Mouse (Mus musculus): ENCODE measurements around the gene Zbtb12. TPM values are rescaled to one million over a fixed set of nuclear protein-coding genes. Genes with fewer than 3 reads are reported as not detected.

Gene Zbtb12
- total and polyA plus RNA-seq, 2 experiments from 2014 or later = 6.5 to 31.1 TPM

DNA sequence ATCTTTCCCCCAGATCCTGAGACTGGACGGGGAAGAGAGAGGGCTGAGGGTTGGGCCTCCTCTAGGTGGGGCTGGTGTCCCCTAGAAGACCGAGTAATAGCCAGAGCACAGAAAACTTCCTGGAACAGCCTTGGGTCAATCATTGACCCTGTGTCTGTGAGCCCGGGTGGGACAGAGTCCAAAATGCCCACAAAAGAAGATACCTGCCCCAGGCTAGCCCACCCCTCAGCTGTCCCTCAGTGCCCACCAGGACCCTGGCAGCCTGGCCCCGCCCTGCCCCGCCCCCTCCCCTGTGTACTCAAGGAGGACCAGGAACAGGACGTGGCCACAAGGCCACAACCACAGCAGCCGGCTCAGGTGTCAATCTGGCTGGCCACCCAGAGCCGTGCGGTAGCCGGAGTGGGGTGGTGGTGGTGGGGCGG is 36.1 kb downstream of the Zbtb12 start:
- H3K4me2 ChIP-seq (ENCODE audit: low read depth, low read length) = no peak overlapping the region
- DNase-seq (ENCODE audit: low spot score) (no peak), ATAC-seq (no peak)
- no peaks in the 10 kb centered on the region for H3K27me3 ChIP-seq (ENCODE audit: insufficient read depth, low read length)
- no peaks in the 10 kb centered on the region for H3K9me3 ChIP-seq (ENCODE audit: low read length)
- no peak overlapping the region for H3K27ac ChIP-seq
- peaks cover 34% of the 10 kb centered on the region for H3K36me3 ChIP-seq (ENCODE audit: insufficient read depth, low read length)
- TF ChIP-seq CTCF (IDR thresholded peaks at IDR 0.05; ENCODE audit: low read depth) = peak; percentile 36; the same call in 1 of the 2 replicates
- H3K4me3 ChIP-seq (ENCODE audit: low read length) = no peak overlapping the region
- H3K9ac ChIP-seq (replicated peaks; ENCODE audit: low read length) = no peak overlapping the region
- 27% methylated on average over 11 of the region's 11 CpGs for WGBS
- H3K4me1 ChIP-seq (ENCODE audit: insufficient read depth, low read length) = no peaks in the 10 kb centered on the region

GRCm38 (mm10) chr17:34916316-34916715 is 37.0 kb downstream of the Zbtb12 start:
- WGBS = 86% methylated on average over 5 of the region's 5 CpGs
- TF ChIP-seq CTCF (IDR thresholded peaks at IDR 0.05; ENCODE audit: low read depth) = no peak

DNA sequence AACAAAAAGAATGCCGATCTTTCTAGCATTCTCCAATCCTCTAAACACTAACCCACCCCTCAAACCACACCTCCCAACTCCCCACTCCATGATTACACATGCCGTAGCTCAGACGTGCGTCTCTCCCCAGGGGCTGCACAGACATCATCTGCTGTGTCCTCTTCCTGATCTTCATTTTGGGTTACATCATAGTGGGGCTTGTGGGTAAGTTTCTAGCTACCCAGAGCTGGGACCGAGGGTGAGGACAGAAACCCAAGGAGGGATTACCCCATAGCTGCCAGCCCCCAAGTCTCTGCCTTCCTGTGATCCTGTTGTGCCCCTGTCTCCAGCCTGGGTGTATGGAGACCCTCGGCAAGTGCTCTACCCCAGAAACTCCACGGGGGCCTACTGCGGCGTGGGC is 37.9 kb downstream of the Zbtb12 start:
- H3K9ac ChIP-seq (replicated peaks; ENCODE audit: low read length) = no peak overlapping the region
- 79% methylated on average over 9 of the region's 9 CpGs for WGBS
- TF ChIP-seq CTCF (IDR thresholded peaks at IDR 0.05; ENCODE audit: low read depth) = no peak

More at GRCm38 (mm10) chr17:34916316-34916715, 37.0 kb downstream of the Zbtb12 start:
- Histone ChIP-seq H3K4me1 (ENCODE audit: insufficient read depth, low read length) (no peaks in the 10 kb centered on the region), H3K9me3 (ENCODE audit: low read length) (no peaks in the 10 kb centered on the region), H3K27me3 (ENCODE audit: insufficient read depth, low read length) (no peaks in the 10 kb centered on the region), H3K9ac (replicated peaks; ENCODE audit: low read length) (no peak overlapping the region), H3K36me3 (ENCODE audit: insufficient read depth, low read length) (peaks cover 25% of the 10 kb centered on the region; the same call in 1 of the 2 replicates), H3K4me3 (ENCODE audit: low read length) (no peak overlapping the region), H3K27ac (no peak overlapping the region), H3K4me2 (ENCODE audit: low read depth, low read length) (no peak overlapping the region)
- DNase-seq (ENCODE audit: low spot score) = no peak
- no peak for ATAC-seq

DNA sequence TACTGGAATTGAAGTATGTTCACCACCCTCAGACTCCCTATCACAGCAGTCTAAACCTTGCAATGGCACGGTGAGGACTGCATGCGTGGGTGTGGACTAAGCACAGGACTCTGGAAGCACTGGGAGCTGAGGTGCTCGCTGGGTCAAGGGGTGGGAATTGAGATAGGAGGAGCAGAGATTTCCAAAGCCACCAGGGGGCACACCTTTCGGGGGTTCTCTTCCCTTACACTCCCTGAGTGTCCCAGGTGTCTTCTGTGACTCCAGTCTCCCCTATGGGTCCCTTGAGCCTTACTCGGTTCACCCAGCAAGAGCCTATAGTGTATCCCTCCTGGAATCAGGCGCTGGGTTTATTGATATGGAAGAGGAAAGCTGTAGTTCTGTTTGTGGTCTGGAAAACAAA is 43.7 kb downstream of the Zbtb12 start:
- no peak overlapping the region for H3K4me2 ChIP-seq (ENCODE audit: low read depth, low read length)
- WGBS = 56% methylated on average over 6 of the region's 6 CpGs
- no peak overlapping the region for H3K27ac ChIP-seq

More for the DNA sequence above, 37.9 kb downstream of the Zbtb12 start:
- DNase-seq (ENCODE audit: low spot score) (no peak), ATAC-seq (no peak)
- Histone ChIP-seq H3K27me3 (ENCODE audit: insufficient read depth, low read length) (no peaks in the 10 kb centered on the region), H3K36me3 (ENCODE audit: insufficient read depth, low read length) (peaks cover 17% of the 10 kb centered on the region; the same call in 1 of the 2 replicates), H3K4me2 (ENCODE audit: low read depth, low read length) (no peak overlapping the region), H3K4me3 (ENCODE audit: low read length) (no peak overlapping the region), H3K9me3 (ENCODE audit: low read length) (no peaks in the 10 kb centered on the region), H3K4me1 (ENCODE audit: insufficient read depth, low read length) (no peaks in the 10 kb centered on the region), H3K27ac (no peak overlapping the region)

DNA sequence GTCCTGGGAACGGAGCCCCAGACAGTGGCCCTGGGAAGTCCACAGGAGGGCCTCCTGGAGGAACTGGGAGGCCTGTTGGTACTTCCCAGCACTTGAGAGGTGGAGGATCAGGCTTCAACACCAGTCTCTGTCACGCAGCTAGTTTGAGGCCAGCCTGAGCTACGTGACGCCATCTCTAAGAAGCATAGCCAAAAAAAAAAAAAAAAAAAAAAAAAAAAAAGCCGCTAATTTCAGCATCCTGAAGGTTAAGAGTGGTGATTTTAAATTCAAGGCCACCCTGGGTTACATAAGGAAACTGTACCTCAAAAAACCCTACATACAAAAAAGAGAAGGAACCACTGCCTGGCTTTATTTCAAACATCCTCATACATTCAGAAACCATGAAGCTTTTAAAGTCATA is 45.0 kb downstream of the Zbtb12 start:
- TF ChIP-seq CTCF (IDR thresholded peaks at IDR 0.05; ENCODE audit: low read depth) = no peak
- H3K27ac ChIP-seq = no peak overlapping the region
- H3K36me3 ChIP-seq (ENCODE audit: insufficient read depth, low read length) = no peaks in the 10 kb centered on the region
- ATAC-seq = no peak
- no peaks in the 10 kb centered on the region for H3K27me3 ChIP-seq (ENCODE audit: insufficient read depth, low read length)
- H3K9ac ChIP-seq (replicated peaks; ENCODE audit: low read length) = no peak overlapping the region
- no peak overlapping the region for H3K4me2 ChIP-seq (ENCODE audit: low read depth, low read length)
- no peaks in the 10 kb centered on the region for H3K4me1 ChIP-seq (ENCODE audit: insufficient read depth, low read length)
- no peaks in the 10 kb centered on the region for H3K9me3 ChIP-seq (ENCODE audit: low read length)
- 69% methylated on average over 5 of the region's 5 CpGs for WGBS
- no peak overlapping the region for H3K4me3 ChIP-seq (ENCODE audit: low read length)
- DNase-seq (ENCODE audit: low spot score) = no peak

More for the DNA sequence above, 43.7 kb downstream of the Zbtb12 start:
- Histone ChIP-seq H3K4me1 (ENCODE audit: insufficient read depth, low read length) (no peaks in the 10 kb centered on the region), H3K4me3 (ENCODE audit: low read length) (no peak overlapping the region), H3K36me3 (ENCODE audit: insufficient read depth, low read length) (no peaks in the 10 kb centered on the region), H3K27me3 (ENCODE audit: insufficient read depth, low read length) (no peaks in the 10 kb centered on the region), H3K9ac (replicated peaks; ENCODE audit: low read length) (no peak overlapping the region), H3K9me3 (ENCODE audit: low read length) (no peaks in the 10 kb centered on the region)
- DNase-seq (ENCODE audit: low spot score) (no peak), ATAC-seq (no peak)
- peak; percentile 17; the same call in 1 of the 2 replicates for TF ChIP-seq CTCF (IDR thresholded peaks at IDR 0.05; ENCODE audit: low read depth)

GRCm38 (mm10) chr17:34927306-34928019 is 48.2 kb downstream of the Zbtb12 start:
- Histone ChIP-seq H3K4me1 (ENCODE audit: insufficient read depth, low read length) (no peaks in the 10 kb centered on the region), H3K27me3 (ENCODE audit: insufficient read depth, low read length) (no peaks in the 10 kb centered on the region), H3K27ac (no peak overlapping the region), H3K9ac (replicated peaks; ENCODE audit: low read length) (no peak overlapping the region), H3K9me3 (ENCODE audit: low read length) (no peaks in the 10 kb centered on the region), H3K4me3 (ENCODE audit: low read length) (no peak overlapping the region), H3K4me2 (ENCODE audit: low read depth, low read length) (no peak overlapping the region), H3K36me3 (ENCODE audit: insufficient read depth, low read length) (no peaks in the 10 kb centered on the region)
- TF ChIP-seq CTCF (IDR thresholded peaks at IDR 0.05; ENCODE audit: low read depth) = no peak
- 89% methylated on average over 18 of the region's 18 CpGs for WGBS
- DNase-seq (ENCODE audit: low spot score) = no peak
- ATAC-seq = no peak

DNA sequence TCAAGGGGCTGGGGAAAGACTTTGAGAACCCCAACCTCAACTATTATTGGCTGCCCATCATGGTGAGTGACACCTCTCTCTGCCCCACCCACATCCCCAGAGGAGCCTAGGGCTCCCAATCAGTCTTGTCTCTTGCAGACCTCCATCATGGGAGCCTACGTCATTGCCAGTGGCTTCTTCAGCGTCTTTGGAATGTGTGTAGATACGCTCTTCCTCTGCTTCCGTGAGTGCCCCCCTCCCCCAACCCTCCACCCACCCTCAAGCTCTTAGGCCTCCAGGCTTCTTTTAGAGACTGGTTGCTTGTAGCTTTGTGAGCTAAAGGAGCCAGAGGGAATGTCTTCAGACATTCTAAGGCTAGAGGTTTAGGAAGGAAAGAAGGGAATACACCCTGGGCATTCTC is 49.6 kb downstream of the Zbtb12 start:
- Histone ChIP-seq H3K27me3 (ENCODE audit: insufficient read depth, low read length) (no peaks in the 10 kb centered on the region), H3K4me1 (ENCODE audit: insufficient read depth, low read length) (no peaks in the 10 kb centered on the region), H3K27ac (no peak overlapping the region), H3K36me3 (ENCODE audit: insufficient read depth, low read length) (0 out of 2 replicates have a peak, but pooled peaks cover 9% of the 10 kb centered on the region), H3K9ac (replicated peaks; ENCODE audit: low read length) (no peak overlapping the region), H3K9me3 (ENCODE audit: low read length) (no peaks in the 10 kb centered on the region), H3K4me3 (ENCODE audit: low read length) (no peak overlapping the region), H3K4me2 (ENCODE audit: low read depth, low read length) (no peak overlapping the region)
- WGBS = 72% methylated on average over 4 of the region's 4 CpGs
- no peak for TF ChIP-seq CTCF (IDR thresholded peaks at IDR 0.05; ENCODE audit: low read depth)
- ATAC-seq (no peak), DNase-seq (ENCODE audit: low spot score) (no peak)

All from hindbrain, postnatal 0 days (tissue).